Mouse (Mus musculus) embryo, embryonic 11 days (tissue): ENCODE measurements around the gene Tagap1.
A peak's percentile ranks its signal among the peaks of the same experiment; 100 is the strongest.
"Not testable (repeated sequence)": the region's sequence is repeated elsewhere in the genome, so short reads cannot be mapped to it uniquely, and the experiment has no call there.

Experiments
- DNase-seq: peaks from one replicate; pipeline ENCODE4 v3.0.0-alpha.2; 2015

The Tagap1 gene

GRCm38 (mm10) chr17:6961181-6962000, 435 bp upstream of the Tagap1 start:
- peak; percentile 10 for DNase-seq

DNA sequence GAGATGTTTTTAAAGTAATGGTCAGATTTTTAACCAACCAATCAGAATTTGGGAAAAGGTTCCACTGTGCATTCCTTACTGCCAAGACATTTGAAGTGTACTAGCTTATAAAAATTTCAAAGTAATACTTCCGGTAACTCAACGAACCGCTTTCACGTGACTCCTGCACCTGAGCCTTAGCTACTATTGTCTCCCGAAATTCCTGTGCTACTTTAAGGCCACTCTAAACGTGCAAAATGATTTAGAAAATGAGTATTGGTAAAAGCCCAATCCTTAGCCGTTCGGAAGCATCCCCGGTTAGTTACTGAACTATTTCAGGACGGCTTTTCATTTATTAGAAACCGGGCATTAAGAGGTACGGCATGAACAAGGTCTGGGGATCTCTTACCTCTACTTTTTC, 607 bp downstream of the Tagap1 start:
- not testable (repeated sequence) for DNase-seq

- not testable (repeated sequence) for DNase-seq
These were observed 1.3 kb downstream of the Tagap1 start for GRCm38 (mm10) chr17:6959543-6960259.

DNA sequence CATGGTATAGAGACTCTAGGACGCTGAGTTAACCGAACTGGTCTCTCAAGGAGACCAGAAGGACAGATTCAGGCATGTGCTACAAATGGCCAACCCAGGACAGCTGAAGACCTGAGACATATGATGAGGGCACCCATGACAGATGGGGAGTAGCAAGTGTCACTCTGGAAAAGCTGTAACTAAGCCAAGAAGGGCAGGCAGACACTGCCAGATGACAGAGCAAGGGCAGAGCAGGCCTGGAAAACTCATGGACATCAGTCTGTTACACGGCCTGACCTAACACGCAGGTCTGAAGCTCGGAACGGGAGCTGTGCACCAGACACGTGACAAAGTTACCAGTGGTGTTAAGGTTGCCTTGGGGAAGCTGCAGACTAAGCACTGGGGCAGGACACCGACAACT, 2.1 kb downstream of the Tagap1 start:
- DNase-seq, result not testable (repeated sequence)

DNA sequence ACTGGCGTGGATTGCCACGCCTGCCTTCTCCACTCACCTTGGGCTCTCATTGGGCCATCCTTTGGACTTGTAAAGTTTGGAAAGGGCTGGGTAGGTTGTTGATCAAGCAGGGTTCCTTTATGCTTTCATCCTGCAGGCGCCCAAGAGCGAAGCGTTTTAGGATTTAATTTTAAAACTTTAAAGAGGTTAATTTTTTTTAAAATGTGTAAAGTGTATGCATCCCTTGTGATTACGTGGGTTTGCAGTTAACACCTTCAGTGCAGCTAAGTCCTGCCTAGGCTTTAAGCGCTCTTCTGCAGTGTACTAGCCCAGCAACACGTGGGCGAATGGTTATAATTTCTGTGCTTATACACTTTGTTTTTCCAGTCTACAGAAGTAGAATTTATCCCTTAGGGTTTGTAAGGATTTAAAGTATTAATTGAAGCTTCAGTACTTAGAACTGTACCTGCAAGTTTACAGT, 12.2 kb downstream of the Tagap1 start:
- not testable (repeated sequence) for DNase-seq

DNA sequence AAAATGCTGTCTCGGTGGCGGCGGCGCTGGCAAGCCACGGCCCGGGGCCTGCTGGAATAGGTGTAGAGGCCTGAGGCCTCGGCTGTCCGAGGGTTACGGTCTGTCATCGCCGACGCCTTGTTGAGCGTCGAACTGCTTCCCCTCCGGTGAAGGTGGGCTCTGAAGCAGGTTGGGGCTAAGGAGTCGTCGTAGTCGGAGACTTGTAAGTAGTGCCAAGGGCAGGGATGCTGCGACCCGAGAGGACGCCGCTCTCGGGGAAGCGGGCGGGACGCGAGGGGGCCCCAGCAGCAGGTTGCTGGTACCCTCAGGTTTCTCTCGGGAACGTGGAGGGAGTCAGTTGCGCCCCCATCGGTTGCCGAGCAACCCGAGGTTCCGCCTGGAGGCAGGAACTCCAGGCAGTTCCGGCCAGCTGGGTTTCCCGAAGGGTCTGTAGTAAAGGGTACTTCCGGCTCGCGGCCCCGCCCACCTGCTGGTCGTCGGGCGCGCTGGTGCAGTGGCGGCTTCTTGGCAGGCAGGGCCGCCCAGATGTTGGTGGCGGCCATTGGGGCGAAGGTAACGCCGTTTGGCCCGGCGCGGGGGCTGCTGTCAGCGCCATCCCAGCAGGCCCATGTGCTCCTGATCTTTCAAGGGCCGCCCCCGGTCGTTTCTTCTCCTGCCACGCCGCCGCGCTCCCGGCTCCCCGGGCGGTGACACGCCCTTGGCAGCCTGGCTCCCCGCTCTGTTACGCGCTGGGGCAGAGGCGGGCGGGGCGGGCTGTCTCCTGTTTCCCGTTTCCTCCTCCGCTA, 12.8 kb downstream of the Tagap1 start, which contains the start of gene Rsph3b:
TSS of gene Rsph3b (minus strand) at position 699 of the 785 bp plus-strand sequence.
- peak; percentile 93 for DNase-seq

GRCm38 (mm10) chr17:6947637-6947983, 13.3 kb downstream of the Tagap1 start:
- DNase-seq, result not testable (repeated sequence)

DNA sequence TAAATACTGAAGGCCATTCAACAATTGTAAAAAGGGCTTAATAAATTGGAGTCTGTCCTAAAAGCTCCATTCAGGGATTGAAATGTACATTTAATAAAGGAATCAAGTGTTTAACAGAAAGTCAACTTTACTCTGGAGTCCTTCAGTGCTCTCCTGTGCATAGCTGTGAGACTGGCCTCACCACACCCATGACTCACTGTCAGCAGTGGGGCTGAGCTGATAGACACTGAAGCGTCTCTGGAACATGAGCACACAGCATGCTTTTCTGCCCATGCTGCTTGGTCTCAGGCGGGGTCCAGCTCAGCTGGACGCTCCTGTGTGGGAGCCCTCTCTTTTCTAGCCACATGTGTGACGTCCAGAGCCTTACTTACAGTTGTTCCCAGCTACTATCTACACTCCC, 18.4 kb downstream of the Tagap1 start:
- DNase-seq, result not testable (repeated sequence)

DNA sequence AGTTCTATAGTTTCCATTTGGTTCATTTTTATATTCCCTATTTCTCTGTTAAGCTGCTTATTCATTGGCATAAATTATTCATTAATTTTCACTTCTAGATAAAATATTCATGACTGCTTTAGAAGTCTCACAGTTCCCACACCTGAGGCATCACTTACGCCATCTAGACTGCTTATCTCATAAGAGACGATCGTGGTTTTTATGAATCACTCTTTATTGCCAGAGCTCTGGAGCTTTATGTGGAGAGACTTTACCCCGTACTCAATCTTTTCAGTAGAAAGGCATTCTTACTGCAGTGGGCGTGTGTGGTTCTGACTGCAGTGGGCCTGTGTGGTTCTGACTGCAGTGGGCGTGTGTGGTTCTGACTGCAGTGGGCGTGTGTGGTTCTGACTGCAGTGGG, 29.3 kb downstream of the Tagap1 start:
- not testable (repeated sequence) for DNase-seq

GRCm38 (mm10) chr17:6920351-6920894, 40.5 kb downstream of the Tagap1 start:
- DNase-seq, result not testable (repeated sequence)

- not testable (repeated sequence) for DNase-seq
These were observed 41.6 kb downstream of the Tagap1 start for GRCm38 (mm10) chr17:6919388-6919787.

DNA sequence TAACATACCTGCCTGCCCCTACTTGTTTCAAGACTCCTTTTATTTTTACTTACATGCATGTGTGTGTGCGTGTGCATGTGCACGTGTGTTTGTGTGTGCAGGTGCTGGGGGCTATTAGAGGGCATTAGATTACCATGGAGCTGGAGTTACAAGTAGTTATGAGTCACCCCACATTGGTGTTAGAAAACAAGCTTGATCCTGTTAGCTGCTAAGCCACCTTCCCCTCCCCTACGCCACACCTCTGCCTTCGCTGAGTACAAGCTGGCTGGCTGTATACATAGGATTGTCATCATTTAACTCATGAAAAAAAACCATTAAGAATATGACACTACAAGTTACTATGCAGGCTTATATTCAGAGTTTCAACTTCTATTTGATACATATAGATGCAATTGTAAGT, 45.7 kb downstream of the Tagap1 start:
- not testable (repeated sequence) for DNase-seq

DNA sequence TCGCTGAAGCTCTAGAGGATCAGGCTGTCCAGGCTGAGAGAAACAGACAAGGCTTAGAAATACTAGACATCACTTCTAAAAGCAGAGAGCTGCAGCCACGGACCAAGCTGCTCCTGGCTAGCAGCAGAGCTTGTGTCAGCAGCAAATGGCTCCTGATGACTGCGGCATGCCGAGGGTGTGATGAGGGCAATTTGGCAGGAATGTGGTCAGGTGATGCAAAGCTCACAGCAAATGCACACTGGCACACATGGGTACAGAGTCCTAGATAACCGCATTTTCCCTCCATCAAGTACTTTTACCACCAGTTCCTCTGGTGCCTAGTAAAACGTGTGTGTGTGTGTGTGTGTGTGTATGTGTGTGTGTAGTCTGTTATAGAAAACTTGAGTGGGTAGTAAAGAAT, 46.9 kb downstream of the Tagap1 start:
- DNase-seq, result not testable (repeated sequence)
